Mouse (Mus musculus) lung, adult 2 months (tissue): ENCODE measurements around the gene Grik3.

Experiments used
- CTCF ChIP-seq: fragments of 200-500 bp; IDR thresholded peaks from 2 replicates; pipeline ENCODE4 v1.5.1; 2011; ENCODE audit warnings: mild to moderate bottlenecking, low read length, control low read depth; ENCODE audit not compliant: insufficient read depth
- POLR2A ChIP-seq: fragments of 200-500 bp; IDR thresholded peaks from 2 replicates; pipeline ENCODE4 v1.6.1; 2011; ENCODE audit warnings: low read depth, mild to moderate bottlenecking, control low read depth, low read length, borderline replicate concordance; ENCODE audit errors: extremely low read depth

- TF ChIP-seq CTCF (no peak), POLR2A (no peak)
These were observed 83.6 kb downstream of the Grik3 start for GRCm38 (mm10) chr4:125573951-125574675.
